Mouse (Mus musculus): ENCODE measurements around the gene Cfap161. TPM values are rescaled to one million over a fixed set of nuclear protein-coding genes. Genes with fewer than 3 reads are reported as not detected.
A peak's percentile ranks its signal among the peaks of the same experiment; 100 is the strongest.

Cfap161 gene
- polyA plus RNA-seq, 1 experiment from 2014 or later = 5.2 TPM

GRCm38 (mm10) chr7:83778516-83778915, 16.2 kb downstream of the Cfap161 start:
- H3K27me3 ChIP-seq (ENCODE audit: control insufficient read depth, insufficient read depth, low read length) = no peaks in the 10 kb centered on the region
- no peak overlapping the region for H3K27ac ChIP-seq (ENCODE audit: low read depth, low read length)
- no peak overlapping the region for H3K9ac ChIP-seq (ENCODE audit: low read depth, low read length)
- no peak overlapping the region for H3K4me3 ChIP-seq (ENCODE audit: low read depth, low read length)
- H3K36me3 ChIP-seq (ENCODE audit: control insufficient read depth, insufficient read depth, low read length) = no peaks in the 10 kb centered on the region
- 57% methylated on average over 2 of the region's 2 CpGs for WGBS (ENCODE audit: insufficient replicate concordance)
- no peaks in the 10 kb centered on the region for H3K9me3 ChIP-seq (replicated peaks; ENCODE audit: control insufficient read depth, low read length)
- no peak overlapping the region for H3K4me2 ChIP-seq
- H3K4me1 ChIP-seq (ENCODE audit: control insufficient read depth, insufficient read depth, low read length) = no peaks in the 10 kb centered on the region
- no peak for ATAC-seq (replicated peaks; ENCODE audit: insufficient number of reproducible peaks, low FRiP score, low TSS enrichment)

GRCm38 (mm10) chr7:83774721-83775120, 20.0 kb downstream of the Cfap161 start:
- H3K4me1 ChIP-seq (ENCODE audit: control insufficient read depth, insufficient read depth, low read length) = no peaks in the 10 kb centered on the region
- H3K27me3 ChIP-seq (ENCODE audit: control insufficient read depth, insufficient read depth, low read length) = no peaks in the 10 kb centered on the region
- no peak overlapping the region for H3K27ac ChIP-seq (ENCODE audit: low read depth, low read length)
- no peak overlapping the region for H3K4me3 ChIP-seq (ENCODE audit: low read depth, low read length)
- H3K9ac ChIP-seq (ENCODE audit: low read depth, low read length) = no peak overlapping the region
- 32% methylated on average over 5 of the region's 5 CpGs for WGBS (ENCODE audit: insufficient replicate concordance)
- H3K9me3 ChIP-seq (replicated peaks; ENCODE audit: control insufficient read depth, low read length) = no peaks in the 10 kb centered on the region
- H3K4me2 ChIP-seq = no peak overlapping the region
- no peak for ATAC-seq (replicated peaks; ENCODE audit: insufficient number of reproducible peaks, low FRiP score, low TSS enrichment)
- H3K36me3 ChIP-seq (ENCODE audit: control insufficient read depth, insufficient read depth, low read length) = no peaks in the 10 kb centered on the region

GRCm38 (mm10) chr7:83763674-83764073, 31.0 kb downstream of the Cfap161 start:
- H3K9ac ChIP-seq (ENCODE audit: low read depth, low read length) = no peak overlapping the region
- ATAC-seq (replicated peaks; ENCODE audit: insufficient number of reproducible peaks, low FRiP score, low TSS enrichment) = no peak
- WGBS (ENCODE audit: insufficient replicate concordance) = 60% methylated on average over 3 of the region's 3 CpGs
- no peak overlapping the region for H3K4me2 ChIP-seq
- no peak overlapping the region for H3K27ac ChIP-seq (ENCODE audit: low read depth, low read length)
- H3K4me3 ChIP-seq (ENCODE audit: low read depth, low read length) = no peak overlapping the region
- no peaks in the 10 kb centered on the region for H3K9me3 ChIP-seq (replicated peaks; ENCODE audit: control insufficient read depth, low read length)
- H3K36me3 ChIP-seq (ENCODE audit: control insufficient read depth, insufficient read depth, low read length) = no peaks in the 10 kb centered on the region
- no peaks in the 10 kb centered on the region for H3K27me3 ChIP-seq (ENCODE audit: control insufficient read depth, insufficient read depth, low read length)
- no peaks in the 10 kb centered on the region for H3K4me1 ChIP-seq (ENCODE audit: control insufficient read depth, insufficient read depth, low read length)

- no peak overlapping the region for H3K27ac ChIP-seq (ENCODE audit: low read depth, low read length)
Measured at GRCm38 (mm10) chr7:83762336-83762735, 32.3 kb downstream of the Cfap161 start.

GRCm38 (mm10) chr7:83751055-83751454, 43.6 kb downstream of the Cfap161 start:
- Histone ChIP-seq H3K4me2 (no peak overlapping the region), H3K4me1 (ENCODE audit: control insufficient read depth, insufficient read depth, low read length) (no peaks in the 10 kb centered on the region), H3K36me3 (ENCODE audit: control insufficient read depth, insufficient read depth, low read length) (no peaks in the 10 kb centered on the region), H3K4me3 (ENCODE audit: low read depth, low read length) (no peak overlapping the region), H3K27me3 (ENCODE audit: control insufficient read depth, insufficient read depth, low read length) (no peaks in the 10 kb centered on the region), H3K27ac (ENCODE audit: low read depth, low read length) (no peak overlapping the region), H3K9ac (ENCODE audit: low read depth, low read length) (no peak overlapping the region), H3K9me3 (replicated peaks; ENCODE audit: control insufficient read depth, low read length) (no peaks in the 10 kb centered on the region)
- WGBS (ENCODE audit: insufficient replicate concordance) = 67% methylated on average over 1 of the region's 1 CpGs
- no peak for ATAC-seq (replicated peaks; ENCODE audit: insufficient number of reproducible peaks, low FRiP score, low TSS enrichment)

More at GRCm38 (mm10) chr7:83762336-83762735, 32.3 kb downstream of the Cfap161 start:
- Histone ChIP-seq H3K4me2 (no peak overlapping the region), H3K27me3 (ENCODE audit: control insufficient read depth, insufficient read depth, low read length) (no peaks in the 10 kb centered on the region), H3K4me3 (ENCODE audit: low read depth, low read length) (no peak overlapping the region), H3K36me3 (ENCODE audit: control insufficient read depth, insufficient read depth, low read length) (no peaks in the 10 kb centered on the region), H3K4me1 (ENCODE audit: control insufficient read depth, insufficient read depth, low read length) (no peaks in the 10 kb centered on the region), H3K9ac (ENCODE audit: low read depth, low read length) (no peak overlapping the region), H3K9me3 (replicated peaks; ENCODE audit: control insufficient read depth, low read length) (no peaks in the 10 kb centered on the region)
- ATAC-seq (replicated peaks; ENCODE audit: insufficient number of reproducible peaks, low FRiP score, low TSS enrichment) = no peak
- WGBS (ENCODE audit: insufficient replicate concordance) = 81% methylated on average over 5 of the region's 5 CpGs

GRCm38 (mm10) chr7:83748405-83748804, 46.3 kb downstream of the Cfap161 start:
- WGBS (ENCODE audit: insufficient replicate concordance) = 55% methylated on average over 1 of the region's 1 CpGs
- ATAC-seq (replicated peaks; ENCODE audit: insufficient number of reproducible peaks, low FRiP score, low TSS enrichment) = no peak

GRCm38 (mm10) chr7:83746107-83746687, 48.5 kb downstream of the Cfap161 start:
- Histone ChIP-seq H3K4me2 (peak overlapping the region; percentile 43), H3K27ac (ENCODE audit: low read depth, low read length) (0 out of 2 replicates have a peak overlapping the region, but pooled peaks have one; percentile 7), H3K36me3 (ENCODE audit: control insufficient read depth, insufficient read depth, low read length) (no peaks in the 10 kb centered on the region), H3K27me3 (ENCODE audit: control insufficient read depth, insufficient read depth, low read length) (no peaks in the 10 kb centered on the region), H3K9me3 (replicated peaks; ENCODE audit: control insufficient read depth, low read length) (no peaks in the 10 kb centered on the region), H3K9ac (ENCODE audit: low read depth, low read length) (no peak overlapping the region), H3K4me1 (ENCODE audit: control insufficient read depth, insufficient read depth, low read length) (peaks cover 9% of the 10 kb centered on the region; the same call in 1 of the 2 replicates), H3K4me3 (ENCODE audit: low read depth, low read length) (no peak overlapping the region)
- no peak for ATAC-seq (replicated peaks; ENCODE audit: insufficient number of reproducible peaks, low FRiP score, low TSS enrichment)
- 55% methylated on average over 8 of the region's 8 CpGs for WGBS (ENCODE audit: insufficient replicate concordance)

More at GRCm38 (mm10) chr7:83748405-83748804, 46.3 kb downstream of the Cfap161 start:
- no peaks in the 10 kb centered on the region for H3K9me3 ChIP-seq (replicated peaks; ENCODE audit: control insufficient read depth, low read length)
- no peaks in the 10 kb centered on the region for H3K27me3 ChIP-seq (ENCODE audit: control insufficient read depth, insufficient read depth, low read length)
- H3K4me2 ChIP-seq = no peak overlapping the region
- no peaks in the 10 kb centered on the region for H3K36me3 ChIP-seq (ENCODE audit: control insufficient read depth, insufficient read depth, low read length)
- H3K27ac ChIP-seq (ENCODE audit: low read depth, low read length) = no peak overlapping the region
- no peak overlapping the region for H3K4me3 ChIP-seq (ENCODE audit: low read depth, low read length)
- peaks cover 9% of the 10 kb centered on the region; the same call in 1 of the 2 replicates for H3K4me1 ChIP-seq (ENCODE audit: control insufficient read depth, insufficient read depth, low read length)
- no peak overlapping the region for H3K9ac ChIP-seq (ENCODE audit: low read depth, low read length)

- Histone ChIP-seq H3K27me3 (ENCODE audit: control insufficient read depth, insufficient read depth, low read length) (no peaks in the 10 kb centered on the region), H3K9me3 (replicated peaks; ENCODE audit: control insufficient read depth, low read length) (no peaks in the 10 kb centered on the region), H3K4me2 (peak within 1 kb of the TSS; percentile 43), H3K9ac (ENCODE audit: low read depth, low read length) (no peak within 1 kb of the TSS), H3K36me3 (ENCODE audit: control insufficient read depth, insufficient read depth, low read length) (no peaks in the 10 kb centered on the region), H3K4me3 (ENCODE audit: low read depth, low read length) (0 out of 2 replicates have a peak within 1 kb of the TSS, but pooled peaks have one; percentile 6), H3K27ac (ENCODE audit: low read depth, low read length) (0 out of 2 replicates have a peak within 1 kb of the TSS, but pooled peaks have one; percentile 7), H3K4me1 (ENCODE audit: control insufficient read depth, insufficient read depth, low read length) (peaks cover 13% of the 10 kb centered on the region)
- no peak for ATAC-seq (replicated peaks; ENCODE audit: insufficient number of reproducible peaks, low FRiP score, low TSS enrichment)
- WGBS (ENCODE audit: insufficient replicate concordance) = 34% methylated on average over 20 of the region's 20 CpGs
Measured at GRCm38 (mm10) chr7:83745413-83746106, 49.1 kb downstream of the Cfap161 start, which contains the start of gene Il16. Gene Il16, minus strand, starts transcription at chr7:83745726.

Measured in heart, embryonic 11.5 days (tissue).